8 mouse cellular contexts compared by ENCODE assay signal in the genomic region with DNA sequence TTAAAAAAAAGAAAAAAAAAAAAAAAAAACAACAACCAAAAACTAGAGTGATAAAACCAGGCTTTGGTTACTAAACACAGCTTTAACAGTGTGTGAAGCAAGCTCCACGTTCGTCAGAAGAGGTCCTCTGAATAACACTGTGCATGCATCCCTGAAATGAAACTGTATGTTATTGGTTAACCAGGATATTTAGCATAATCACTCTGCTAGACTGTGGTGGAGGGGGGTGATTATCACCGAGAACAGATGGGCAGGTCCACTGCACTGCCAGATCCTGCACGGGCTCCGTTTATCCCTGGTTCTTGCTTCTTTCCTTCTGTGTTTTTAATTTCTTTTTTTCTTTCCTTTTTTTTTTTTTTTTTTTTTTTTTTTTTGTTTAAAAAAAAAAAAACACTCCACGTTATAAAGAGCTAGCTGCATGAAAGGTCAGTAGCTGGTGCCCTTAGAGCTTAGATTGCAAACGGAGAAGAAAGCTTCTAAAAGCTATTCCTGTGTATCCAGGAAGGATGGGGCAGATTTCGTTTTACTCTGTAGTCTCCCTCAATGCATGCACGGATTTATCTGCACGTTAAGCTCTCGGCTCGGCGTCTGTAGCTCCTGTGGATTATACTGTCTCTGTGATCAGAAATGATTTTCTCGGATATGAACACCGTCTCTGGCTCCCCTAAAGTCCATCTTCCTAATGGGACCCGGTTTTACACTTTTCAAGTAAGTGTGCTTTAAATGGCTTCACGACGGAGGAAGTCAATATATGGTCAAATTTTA.
DNase-seq lines count a peak whose midpoint lies in the region; ATAC-seq lines count a peak whose summit lies in the region.

No protein-coding gene starts in this region.

- no peaks in the 10 kb centered on the region for H3K9me3 ChIP-seq in hindbrain, embryonic 11.5 days (ENCODE audit: control insufficient read depth, low read length)
- no peaks in the 10 kb centered on the region for H3K9me3 ChIP-seq in hindbrain, embryonic 10.5 days
- H3K9me3 ChIP-seq in intestine, embryonic 16.5 days (ENCODE audit: control insufficient read depth, low read length): no peaks in the 10 kb centered on the region
- no peaks in the 10 kb centered on the region for H3K9me3 ChIP-seq in midbrain, embryonic 12.5 days

- no peaks in the 10 kb centered on the region for H3K36me3 ChIP-seq in hindbrain, embryonic 11.5 days (ENCODE audit: control insufficient read depth, insufficient read depth, low read length)
- H3K36me3 ChIP-seq in hindbrain, embryonic 10.5 days: no peaks in the 10 kb centered on the region
- no peaks in the 10 kb centered on the region for H3K36me3 ChIP-seq in intestine, embryonic 16.5 days (ENCODE audit: control insufficient read depth, insufficient read depth, low read length)
- no peaks in the 10 kb centered on the region for H3K36me3 ChIP-seq in midbrain, embryonic 12.5 days

- WGBS in hindbrain, embryonic 11.5 days: 54% methylated on average over 18 of the region's 18 CpGs
- WGBS in hindbrain, embryonic 10.5 days: 61% methylated on average over 18 of the region's 18 CpGs
- 38% methylated on average over 18 of the region's 18 CpGs for WGBS in intestine, embryonic 16.5 days
- WGBS in midbrain, embryonic 12.5 days: 23% methylated on average over 18 of the region's 18 CpGs

- H3K4me1 ChIP-seq in hindbrain, embryonic 11.5 days (replicated peaks; ENCODE audit: control insufficient read depth, insufficient read depth, low read length): no peaks in the 10 kb centered on the region
- H3K4me1 ChIP-seq in hindbrain, embryonic 10.5 days (replicated peaks): 0 out of 2 replicates have a peak, but pooled peaks cover 3% of the 10 kb centered on the region
- H3K4me1 ChIP-seq in intestine, embryonic 16.5 days (ENCODE audit: control insufficient read depth, insufficient read depth, low read length): no peaks in the 10 kb centered on the region
- H3K4me1 ChIP-seq in midbrain, embryonic 12.5 days: no peaks in the 10 kb centered on the region

- H3K9ac ChIP-seq in hindbrain, embryonic 11.5 days (ENCODE audit: low read depth, low read length): no peak overlapping the region
- no peak overlapping the region for H3K9ac ChIP-seq in intestine, embryonic 16.5 days (ENCODE audit: low read depth, low read length)
- H3K9ac ChIP-seq in midbrain, embryonic 12.5 days (replicated peaks): no peak overlapping the region

- no peak overlapping the region for H3K4me3 ChIP-seq in hindbrain, embryonic 11.5 days (ENCODE audit: low read depth, low read length)
- H3K4me3 ChIP-seq in hindbrain, embryonic 10.5 days: no peak overlapping the region
- peak overlapping the region; percentile 5; the same call in 1 of the 2 replicates for H3K4me3 ChIP-seq in intestine, embryonic 16.5 days (ENCODE audit: low read length)
- H3K4me3 ChIP-seq in midbrain, embryonic 12.5 days: peak overlapping the region; percentile 31; the same call in 1 of the 2 replicates

- peak; percentile 86 for ATAC-seq in hindbrain, embryonic 11.5 days (ENCODE audit: low FRiP score)
- peak; percentile 90 for ATAC-seq in intestine, embryonic 16.5 days
- peak; percentile 96 for ATAC-seq in midbrain, embryonic 12.5 days (ENCODE audit: low FRiP score, low read depth)

- H3K27ac ChIP-seq in hindbrain, embryonic 11.5 days (ENCODE audit: low read depth, low read length): no peak overlapping the region
- H3K27ac ChIP-seq in hindbrain, embryonic 10.5 days: no peak overlapping the region
- no peak overlapping the region for H3K27ac ChIP-seq in intestine, embryonic 16.5 days (ENCODE audit: low read length)
- 0 out of 2 replicates have a peak overlapping the region, but pooled peaks have one; percentile 49 for H3K27ac ChIP-seq in midbrain, embryonic 12.5 days (replicated peaks)

- no peak overlapping the region for H3K4me2 ChIP-seq in hindbrain, embryonic 11.5 days (replicated peaks; ENCODE audit: low read depth, low read length)
- peak overlapping the region; percentile 39 for H3K4me2 ChIP-seq in intestine, embryonic 16.5 days (ENCODE audit: low read depth, low read length)
- peak overlapping the region; percentile 48 for H3K4me2 ChIP-seq in midbrain, embryonic 12.5 days (replicated peaks)

- H3K27me3 ChIP-seq in hindbrain, embryonic 11.5 days (ENCODE audit: control insufficient read depth, insufficient read depth, low read length): no peaks in the 10 kb centered on the region
- no peaks in the 10 kb centered on the region for H3K27me3 ChIP-seq in hindbrain, embryonic 10.5 days (ENCODE audit: insufficient read depth, poor library complexity, severe bottlenecking)
- no peaks in the 10 kb centered on the region for H3K27me3 ChIP-seq in intestine, embryonic 16.5 days (replicated peaks; ENCODE audit: control insufficient read depth, insufficient read depth, low read length)
- no peaks in the 10 kb centered on the region for H3K27me3 ChIP-seq in midbrain, embryonic 12.5 days

- peak; percentile 23 for DNase-seq in hindbrain, embryonic 11.5 days (ENCODE audit: low spot score)
- DNase-seq in hindbrain, embryonic 10.5 days (ENCODE audit: low spot score): no peak
- peak; percentile 66 to 81 for DNase-seq in cerebellum, postnatal 14 days
- DNase-seq in adrenal gland, adult 18-20 months (ENCODE audit: low spot score in 2 of 2): no peak
- DNase-seq in heart, adult 9 months (ENCODE audit: low spot score in 2 of 2): no peak
- no peak for DNase-seq in spleen, adult 18-20 months

Comparison
In these comparisons a context has a peak if more than half of its experiments do, and no peak if none do; other contexts are left out.
1. DNase-seq: peak in hindbrain, embryonic 11.5 days (single experiment) and cerebellum, postnatal 14 days (2 of 2); none in hindbrain, embryonic 10.5 days (single experiment), adrenal gland, adult 18-20 months (0 of 2), heart, adult 9 months (0 of 2) and spleen, adult 18-20 months (0 of 2).
2. H3K4me3 ChIP-seq: peak in intestine, embryonic 16.5 days (single experiment) and midbrain, embryonic 12.5 days (single experiment); none in hindbrain, embryonic 11.5 days (single experiment) and hindbrain, embryonic 10.5 days (single experiment).
3. Peak in every context shown above with its lines, with median percentiles within 50 percentile points of each other: ATAC-seq.